Mouse (Mus musculus): Measurements from ENCODE around the gene Per1. TPM values are rescaled to one million over a fixed set of nuclear protein-coding genes. Genes with fewer than 3 reads are reported as not detected.
A peak's percentile ranks its signal among the peaks of the same experiment; 100 is the strongest.

Per1 gene
- total RNA-seq, 2 experiments from 2014 or later: 68.2 to 76.8 TPM

DNA sequence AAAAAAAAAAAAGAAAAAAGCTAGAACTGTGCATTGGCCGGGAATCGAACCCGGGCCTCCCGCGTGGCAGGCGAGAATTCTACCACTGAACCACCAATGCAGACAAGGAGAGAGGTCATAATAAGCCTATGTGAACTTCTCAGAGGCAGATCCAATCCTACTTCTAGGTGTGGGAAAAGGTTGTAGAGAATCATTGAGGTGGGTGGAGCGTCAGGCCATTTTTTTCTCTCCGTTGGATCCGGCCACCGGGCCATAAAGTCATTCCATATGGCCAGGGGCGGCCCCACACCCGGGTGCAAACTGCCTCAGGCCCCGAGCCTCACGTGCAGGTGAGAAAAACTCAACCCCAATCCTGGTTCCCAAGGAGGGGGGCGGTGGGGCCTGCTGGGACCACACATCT, 23.7 kb downstream of the Per1 start:
- Histone ChIP-seq H3K27ac (peak overlapping the region; percentile 88), H3K4me3 (peak overlapping the region; percentile 82)
- intact Hi-C loops (cut with DNase I): no loop called here
- no peak for TF ChIP-seq CTCF (IDR thresholded peaks at IDR 0.05)
- peak; percentile 72 for DNase-seq

DNA sequence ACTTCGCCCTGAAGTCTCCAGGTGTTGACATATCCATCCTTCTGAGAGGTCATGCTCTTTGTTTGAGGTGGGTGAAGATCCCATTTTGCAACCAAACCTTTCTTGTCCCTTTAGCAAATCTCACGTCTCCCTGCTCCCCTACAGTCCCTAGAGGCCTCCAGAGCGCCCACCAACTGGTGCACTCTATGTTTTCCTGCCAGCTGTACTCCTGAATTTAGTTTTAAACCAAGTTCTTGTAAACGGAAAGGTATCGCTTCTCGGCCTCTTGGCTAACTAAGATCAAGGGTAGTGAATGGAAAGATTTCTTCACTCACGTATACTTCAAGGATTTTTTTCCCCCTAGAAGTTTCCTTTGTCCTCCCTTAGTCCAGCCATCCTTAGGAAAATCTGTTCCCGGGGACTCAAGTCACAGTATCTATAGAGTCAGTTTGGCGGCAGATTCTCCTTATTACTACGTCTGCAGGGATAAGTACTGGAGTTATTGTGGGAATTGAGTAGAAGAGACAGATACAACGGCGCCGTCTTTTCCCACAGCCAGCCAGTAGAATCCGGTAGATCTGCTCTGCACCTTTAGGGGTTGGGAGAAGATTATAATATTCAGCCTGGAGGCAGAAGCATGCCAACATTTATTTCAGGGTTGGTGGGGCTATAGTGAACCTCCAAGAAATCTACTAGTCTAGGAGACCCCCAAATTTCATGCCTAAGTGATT, 24.6 kb downstream of the Per1 start:
- no peak overlapping the region for H3K27ac ChIP-seq
- H3K4me3 ChIP-seq: no peak overlapping the region
- TF ChIP-seq CTCF (IDR thresholded peaks at IDR 0.05): no peak
- no peak for DNase-seq
- intact Hi-C loops (cut with DNase I): loop anchor here (5.0 kb wide), 1 partner anchor 298 kb away; no protein-coding TSS in a partner anchor

DNA sequence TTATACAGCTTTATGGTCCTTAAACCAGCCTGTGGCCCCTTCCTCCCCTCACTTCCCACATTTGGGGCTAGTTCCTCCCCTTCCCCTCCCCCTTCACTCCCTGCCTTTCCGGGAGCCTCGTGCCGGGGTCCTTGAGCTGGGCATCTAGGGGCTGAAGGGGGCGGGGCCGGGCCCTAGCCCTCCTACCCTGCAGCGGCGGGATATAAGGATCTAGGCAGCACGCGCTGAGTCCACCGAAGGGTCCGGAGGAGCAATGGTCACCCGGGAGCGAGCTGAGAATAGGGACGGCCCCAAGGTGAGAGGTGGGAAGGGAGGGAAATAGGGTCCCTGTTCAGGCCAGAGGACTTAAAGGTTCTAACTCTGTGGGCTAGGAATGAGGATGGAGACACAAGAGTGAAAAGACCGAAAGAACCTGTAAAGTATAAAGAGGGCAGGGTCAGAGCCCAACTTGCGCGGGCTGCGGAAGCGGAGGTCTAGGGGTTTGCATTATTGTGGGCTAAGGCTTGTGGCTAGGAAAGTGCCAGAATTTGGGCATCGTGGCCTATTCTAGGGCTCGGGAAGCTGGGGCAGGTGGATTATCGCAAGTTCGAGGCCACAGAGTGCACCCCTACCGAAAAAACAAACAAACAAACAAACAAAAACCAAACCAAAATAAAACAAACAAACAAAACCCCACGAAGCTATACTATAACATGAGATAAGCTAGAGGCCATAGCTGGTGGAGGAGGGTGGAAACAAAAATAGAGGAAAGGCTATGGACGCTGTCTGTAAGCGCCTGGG, 25.4 kb downstream of the Per1 start, which contains the start of gene Hes7:
Gene Hes7 (plus strand): TSS at position 184 of the 780 bp plus-strand sequence.
- intact Hi-C loops (cut with DNase I): loop anchor here (5.0 kb wide), 1 partner anchor 297 kb away; no protein-coding TSS in a partner anchor
- TF ChIP-seq CTCF (IDR thresholded peaks at IDR 0.05): no peak
- Histone ChIP-seq H3K27ac (peak within 1 kb of the TSS; percentile 87), H3K4me3 (peak within 1 kb of the TSS; percentile 74)
- DNase-seq: peak; percentile 41

DNA sequence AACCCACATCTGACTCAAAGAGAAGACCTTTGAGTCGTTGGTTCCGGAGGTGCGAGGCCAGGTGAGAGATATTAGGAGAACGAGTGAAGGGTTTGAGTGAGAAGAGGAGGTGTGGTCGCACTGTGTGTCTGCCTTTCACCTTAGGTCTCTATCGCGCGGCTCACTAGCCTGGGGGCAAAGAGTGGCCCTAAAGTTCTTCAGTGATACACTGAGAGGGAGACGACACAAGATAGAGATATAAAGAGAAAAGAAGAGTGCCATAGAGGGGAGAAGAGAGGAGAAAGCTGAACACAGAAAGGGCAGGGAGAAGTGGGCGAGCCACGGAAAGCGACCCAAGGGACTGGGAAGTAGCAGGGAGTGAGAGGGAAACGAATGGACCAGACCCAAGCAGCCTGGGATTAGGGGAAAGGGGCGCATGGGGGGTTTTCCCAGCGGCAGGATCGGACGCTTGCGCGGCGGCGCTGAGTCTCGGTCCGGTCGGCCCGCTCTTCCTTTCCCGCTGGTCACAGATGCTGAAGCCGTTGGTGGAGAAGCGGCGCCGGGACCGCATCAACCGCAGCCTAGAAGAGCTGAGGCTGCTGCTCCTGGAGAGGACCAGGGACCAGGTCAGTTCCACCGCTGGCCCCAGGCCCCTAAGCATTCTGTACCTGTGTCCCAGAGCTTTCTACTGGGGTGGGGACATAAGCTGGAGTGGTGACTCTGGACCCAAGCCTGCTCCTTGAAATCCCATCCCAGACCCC, 26.2 kb downstream of the Per1 start:
- TF ChIP-seq CTCF (IDR thresholded peaks at IDR 0.05): no peak
- DNase-seq: peak; percentile 55
- Histone ChIP-seq H3K27ac (peak overlapping the region; percentile 87), H3K4me3 (peak overlapping the region; percentile 74)
- intact Hi-C loops (cut with DNase I): loop anchor here (5.0 kb wide), 1 partner anchor 296 kb away; no protein-coding TSS in a partner anchor

DNA sequence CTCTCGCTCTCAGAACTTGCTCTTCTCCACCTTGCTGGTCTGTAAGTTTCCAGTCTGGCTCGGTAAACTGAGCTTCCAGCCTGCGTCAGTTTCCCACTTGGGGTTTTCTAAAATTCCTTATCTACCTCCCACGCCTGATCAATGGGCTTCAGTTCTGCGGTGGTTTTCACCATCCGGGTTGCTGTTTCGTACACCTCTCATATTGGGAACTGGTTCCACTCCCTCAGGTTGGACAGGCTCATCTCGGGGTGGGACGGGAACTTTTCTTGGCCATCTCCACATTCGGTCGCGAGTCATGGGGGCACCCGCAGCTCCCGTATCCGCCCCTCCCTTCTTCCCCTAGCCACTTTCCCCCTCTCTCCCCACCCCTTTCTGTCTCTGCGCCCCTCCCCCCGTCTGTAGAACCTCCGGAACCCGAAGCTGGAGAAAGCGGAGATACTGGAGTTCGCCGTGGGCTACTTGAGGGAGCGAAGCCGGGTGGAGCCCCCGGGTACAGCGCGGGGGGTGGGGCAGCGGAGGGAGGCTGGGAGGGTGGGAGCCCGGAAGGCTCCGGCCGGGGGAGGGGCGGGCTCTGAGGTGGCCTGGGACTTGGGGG, 26.8 kb downstream of the Per1 start:
- no peak for TF ChIP-seq CTCF (IDR thresholded peaks at IDR 0.05)

DNA sequence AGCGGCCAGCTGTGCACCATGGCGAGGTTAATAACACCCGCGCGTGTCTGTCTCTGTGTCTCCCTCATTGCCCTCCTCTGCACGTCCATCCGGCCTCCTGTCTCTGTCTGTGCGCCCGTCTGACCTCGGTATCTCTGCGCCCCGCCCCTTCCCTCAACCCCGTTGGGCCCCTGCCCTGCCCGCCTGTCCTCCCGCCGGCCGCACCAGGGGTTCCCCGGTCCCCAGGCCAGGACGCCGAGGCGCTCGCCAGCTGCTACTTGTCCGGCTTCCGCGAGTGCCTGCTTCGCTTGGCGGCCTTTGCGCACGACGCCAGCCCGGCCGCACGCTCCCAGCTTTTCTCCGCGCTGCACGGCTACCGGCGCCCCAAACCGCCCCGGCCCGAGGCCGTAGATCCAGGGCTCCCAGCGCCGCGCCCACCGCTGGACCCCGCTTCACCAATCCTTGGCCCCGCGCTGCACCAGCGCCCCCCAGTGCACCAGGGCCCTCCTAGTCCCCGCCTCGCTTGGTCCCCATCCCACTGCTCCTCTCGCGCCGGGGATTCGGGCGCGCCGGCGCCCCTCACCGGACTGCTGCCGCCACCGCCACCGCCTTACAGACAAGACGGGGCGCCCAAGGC, 27.4 kb downstream of the Per1 start, which contains the start of gene 9130213A22Rik:
Gene 9130213A22Rik (minus strand): TSS at position 254 of the 616 bp plus-strand sequence.
- intact Hi-C loops (cut with DNase I): loop anchor here (2.0 to 5.0 kb wide), 2 partner anchors 26 to 295 kb away; no protein-coding TSS in a partner anchor
- H3K27ac ChIP-seq: peak within 1 kb of the TSS; percentile 87
- TF ChIP-seq CTCF (IDR thresholded peaks at IDR 0.05): peak; percentile 77
- peak within 1 kb of the TSS; percentile 74 for H3K4me3 ChIP-seq
- peak; percentile 94 for DNase-seq

More for the DNA sequence above, 26.8 kb downstream of the Per1 start:
- DNase-seq: no peak
- Histone ChIP-seq H3K4me3 (peak overlapping the region; percentile 74), H3K27ac (peak overlapping the region; percentile 87)
- intact Hi-C loops (cut with DNase I): loop anchor here (2.0 to 5.0 kb wide), 2 partner anchors 25 to 295 kb away; no protein-coding TSS in a partner anchor

DNA sequence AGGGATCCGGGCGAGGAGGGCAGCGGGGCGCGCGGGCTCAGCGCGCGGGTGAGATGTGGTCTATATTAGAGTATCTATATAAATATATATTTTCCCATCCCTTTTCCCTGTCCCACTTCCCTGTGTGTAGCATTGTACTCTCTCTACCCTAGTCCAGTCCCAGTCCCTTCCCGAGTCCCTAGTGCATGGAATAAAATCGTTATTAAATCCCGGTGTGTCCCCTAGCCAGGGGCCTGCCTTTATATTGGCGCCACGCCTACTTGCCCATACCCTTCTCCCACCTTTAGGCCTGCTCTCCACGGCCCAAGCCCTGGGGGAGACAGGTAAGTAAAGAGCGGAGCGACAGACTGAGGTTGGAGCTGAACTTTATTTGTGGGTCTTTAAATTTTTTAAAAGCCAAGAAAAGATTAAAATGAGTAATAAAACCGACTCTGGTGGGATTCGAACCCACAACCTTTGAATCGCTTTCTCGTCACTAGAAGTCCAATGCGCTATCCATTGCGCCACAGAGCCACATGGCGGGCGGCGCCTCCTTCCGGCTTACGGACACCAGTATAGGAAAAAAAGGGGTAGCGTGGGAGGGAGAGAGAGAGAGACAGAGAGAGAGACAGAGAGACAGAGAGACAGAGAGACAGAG, 28.2 kb downstream of the Per1 start:
- H3K4me3 ChIP-seq: peak overlapping the region; percentile 74
- intact Hi-C loops (cut with DNase I): loop anchor here (1.0 to 5.0 kb wide), 3 partner anchors 26 to 294 kb away; no protein-coding TSS in a partner anchor
- peak; percentile 89 for DNase-seq
- peak; percentile 24; the same call in 1 of the 2 replicates for TF ChIP-seq CTCF (IDR thresholded peaks at IDR 0.05)
- peak overlapping the region; percentile 87 for H3K27ac ChIP-seq

DNA sequence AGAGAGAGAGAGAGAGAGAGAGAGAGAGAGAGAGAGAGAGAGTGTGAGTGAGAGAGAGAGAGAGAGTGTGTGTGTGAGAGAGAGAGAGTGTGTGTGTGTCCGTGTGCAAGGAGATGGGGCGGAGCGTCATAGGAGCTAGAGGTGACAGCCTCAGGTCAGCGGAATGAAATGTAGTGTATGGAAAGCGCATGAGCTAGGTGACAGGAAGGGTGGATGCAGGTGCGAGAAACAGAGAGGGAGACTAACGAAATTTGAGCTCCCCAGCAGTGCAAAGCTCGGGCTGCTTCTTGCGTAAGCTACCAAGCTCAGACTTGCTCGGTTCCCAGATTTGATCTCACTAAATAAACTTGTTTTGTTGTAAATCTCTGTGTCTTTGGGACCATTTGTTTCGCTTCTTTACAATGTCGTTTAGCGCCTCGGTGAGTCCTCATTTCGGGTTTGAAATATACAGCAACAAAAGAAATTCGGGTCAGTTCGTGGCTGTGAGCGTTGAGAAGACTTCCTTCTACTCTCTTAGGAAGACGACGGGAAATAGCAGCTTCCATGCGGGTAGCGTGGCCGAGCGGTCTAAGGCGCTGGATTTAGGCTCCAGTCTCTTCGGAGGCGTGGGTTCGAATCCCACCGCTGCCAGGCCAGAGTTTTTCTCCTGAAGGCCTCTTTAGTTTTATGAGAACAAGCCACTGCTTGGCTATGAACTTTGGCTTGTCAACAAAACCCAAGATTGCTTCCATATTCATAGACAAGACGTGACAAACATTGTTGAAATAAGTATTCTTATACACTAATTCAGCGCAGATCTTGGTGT, 28.9 kb downstream of the Per1 start:
- intact Hi-C loops (cut with DNase I): loop anchor here (1.0 to 5.0 kb wide), 6 partner anchors 27 to 293 kb away; no protein-coding TSS in a partner anchor
- peak; percentile 90 for DNase-seq
- peak overlapping the region; percentile 87 for H3K27ac ChIP-seq
- no peak for TF ChIP-seq CTCF (IDR thresholded peaks at IDR 0.05)
- H3K4me3 ChIP-seq: peak overlapping the region; percentile 74

DNA sequence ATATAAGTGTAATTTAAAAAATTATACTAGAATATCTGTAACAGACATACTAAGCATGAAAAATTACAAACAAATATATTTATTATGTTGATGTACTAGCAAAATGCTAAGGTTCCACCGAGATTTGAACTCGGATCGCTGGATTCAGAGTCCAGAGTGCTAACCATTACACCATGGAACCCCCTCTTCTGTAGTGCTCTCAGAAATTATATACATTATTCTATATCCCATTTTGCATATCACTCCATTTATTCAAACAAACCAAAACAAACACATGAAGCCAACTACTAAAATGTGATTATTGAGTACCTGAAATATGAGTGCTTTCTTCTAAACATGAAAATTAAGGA, 29.5 kb downstream of the Per1 start:
- H3K4me3 ChIP-seq: peak overlapping the region; percentile 74
- no peak for TF ChIP-seq CTCF (IDR thresholded peaks at IDR 0.05)
- intact Hi-C loops (cut with DNase I): loop anchor here (1.0 to 5.0 kb wide), 4 partner anchors 62 to 293 kb away; no protein-coding TSS in a partner anchor
- H3K27ac ChIP-seq: peak overlapping the region; percentile 87
- DNase-seq: peak; percentile 57

Data from gastrocnemius, adult 2 months (tissue).